Mouse (Mus musculus): ENCODE results near the gene Smap1. TPM values are rescaled to one million over a fixed set of nuclear protein-coding genes. Genes with fewer than 3 reads are reported as not detected.

Smap1 gene
- polyA plus RNA-seq, 2 experiments: 27.4 to 29.0 TPM

DNA sequence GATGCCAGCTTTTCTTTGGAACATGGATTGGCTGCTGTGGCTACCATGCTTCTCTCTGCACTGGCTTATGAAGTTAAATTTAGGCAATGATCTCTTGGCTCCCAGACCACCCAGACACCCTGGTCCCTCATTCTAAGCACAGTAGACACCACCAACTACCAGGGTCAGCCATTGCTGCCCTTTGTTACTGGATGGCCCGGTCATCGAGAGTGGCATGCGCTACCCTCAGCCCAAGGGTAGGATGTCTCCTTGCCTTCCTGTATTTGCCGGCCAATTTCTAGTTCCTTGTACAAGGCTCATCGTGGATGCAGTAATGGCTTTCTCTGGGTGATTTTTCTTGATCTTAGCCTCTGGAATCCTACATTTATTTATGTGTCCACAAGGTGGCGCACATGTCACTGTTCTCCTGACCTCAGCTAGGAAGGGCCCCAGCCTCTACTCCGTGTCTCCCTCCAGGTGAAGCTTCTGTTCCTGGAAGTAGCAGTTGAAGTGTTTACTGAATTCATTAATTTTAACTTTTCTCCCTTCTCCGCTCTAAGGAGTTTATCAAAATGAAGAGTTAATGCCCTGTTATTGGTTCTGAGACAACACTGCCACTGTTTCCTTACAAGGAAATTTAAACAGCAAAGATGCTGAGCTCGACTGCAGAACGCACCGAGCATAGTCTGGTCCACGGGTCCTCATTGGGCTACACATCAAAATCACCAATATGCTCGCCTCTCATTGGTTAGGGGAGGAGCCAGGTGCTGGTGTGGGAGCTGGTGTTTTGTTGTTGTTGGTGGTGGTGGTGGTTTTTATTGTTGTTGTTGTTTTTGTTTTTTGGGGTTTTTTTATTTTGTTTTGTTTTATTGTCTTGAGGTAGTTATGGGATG lies 95.0 kb downstream of the Smap1 start:
- H3K4me1 ChIP-seq (replicated peaks; ENCODE audit: control insufficient read depth in 2 of 2, insufficient read depth in 2 of 2, low read length in 1 of 2): no peaks in the 10 kb centered on the region
- 28% methylated on average over 13 of the region's 13 CpGs for WGBS (ENCODE audit: insufficient replicate concordance)
- no peak for ATAC-seq (ENCODE audit: insufficient read depth)
- peak; percentile 14 to 33 (median 23) for DNase-seq (ENCODE audit: low read depth in 3 of 3, low spot score in 3 of 3)
- H3K27me3 ChIP-seq (ENCODE audit: control insufficient read depth, insufficient read depth, low read length): no peaks in the 10 kb centered on the region
- no peaks in the 10 kb centered on the region for H3K9me3 ChIP-seq (ENCODE audit: control insufficient read depth, low read length)
- no peaks in the 10 kb centered on the region for H3K36me3 ChIP-seq (replicated peaks; ENCODE audit: control insufficient read depth, insufficient read depth, low read depth)
- TF ChIP-seq EP300 (IDR thresholded peaks at IDR 0.05; ENCODE audit: low read depth) (no peak), CTCF (IDR thresholded peaks at IDR 0.05; ENCODE audit: low read depth) (peak; percentile 76)
- H3K4me3 ChIP-seq (ENCODE audit: insufficient read depth in 1 of 2, low read depth in 2 of 2, low read length in 2 of 2): no peak overlapping the region
- no peak overlapping the region for H3K9ac ChIP-seq (replicated peaks)
- H3K4me2 ChIP-seq (ENCODE audit: low read depth): no peak overlapping the region
- no peak overlapping the region for H3K27ac ChIP-seq

DNA sequence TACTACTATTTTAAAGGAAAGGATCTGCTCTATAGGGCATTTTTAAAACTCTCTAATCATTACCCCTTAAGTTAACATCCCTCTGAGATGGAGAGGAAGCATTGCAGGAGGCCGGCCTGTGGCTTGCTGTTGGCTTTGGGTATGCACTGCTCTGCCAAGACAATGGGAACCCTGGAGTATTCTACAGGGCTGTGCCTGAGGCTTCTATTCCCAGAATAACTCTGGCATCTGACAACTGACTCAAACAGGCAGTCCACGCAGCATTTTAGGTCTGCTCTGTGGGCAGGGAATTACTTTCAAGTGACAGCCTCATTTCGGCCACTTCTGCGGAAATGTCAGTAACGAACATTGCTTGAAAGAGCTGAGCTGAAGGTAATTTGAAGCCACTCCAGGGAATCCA lies 100.5 kb downstream of the Smap1 start:
- ATAC-seq (ENCODE audit: insufficient read depth) (no peak), DNase-seq (ENCODE audit: low read depth in 3 of 3, low spot score in 3 of 3) (no peak)
- H3K4me3 ChIP-seq (ENCODE audit: insufficient read depth in 1 of 2, low read depth in 2 of 2, low read length in 2 of 2): no peak overlapping the region
- no peak overlapping the region for H3K9ac ChIP-seq (replicated peaks)
- H3K36me3 ChIP-seq (replicated peaks; ENCODE audit: control insufficient read depth, insufficient read depth, low read depth): no peaks in the 10 kb centered on the region
- 64% methylated on average over 5 of the region's 5 CpGs for WGBS (ENCODE audit: insufficient replicate concordance)
- no peak for TF ChIP-seq EP300 (IDR thresholded peaks at IDR 0.05; ENCODE audit: low read depth)
- no peak for TF ChIP-seq CTCF (IDR thresholded peaks at IDR 0.05; ENCODE audit: low read depth)
- no peaks in the 10 kb centered on the region for H3K9me3 ChIP-seq (ENCODE audit: control insufficient read depth, low read length)
- no peaks in the 10 kb centered on the region for H3K4me1 ChIP-seq (replicated peaks; ENCODE audit: control insufficient read depth in 2 of 2, insufficient read depth in 2 of 2, low read length in 1 of 2)
- H3K27me3 ChIP-seq (ENCODE audit: control insufficient read depth, insufficient read depth, low read length): no peaks in the 10 kb centered on the region
- no peak overlapping the region for H3K27ac ChIP-seq
- no peak overlapping the region for H3K4me2 ChIP-seq (ENCODE audit: low read depth)

- DNase-seq (ENCODE audit: low read depth in 3 of 3, low spot score in 3 of 3) (no peak), ATAC-seq (ENCODE audit: insufficient read depth) (no peak)
- H3K27ac ChIP-seq: no peak overlapping the region
- no peak overlapping the region for H3K4me3 ChIP-seq (ENCODE audit: insufficient read depth in 1 of 2, low read depth in 2 of 2, low read length in 2 of 2)
- 69% methylated on average over 9 of the region's 9 CpGs for WGBS (ENCODE audit: insufficient replicate concordance)
- no peaks in the 10 kb centered on the region for H3K27me3 ChIP-seq (ENCODE audit: control insufficient read depth, insufficient read depth, low read length)
- TF ChIP-seq CTCF (IDR thresholded peaks at IDR 0.05; ENCODE audit: low read depth): no peak
- TF ChIP-seq EP300 (IDR thresholded peaks at IDR 0.05; ENCODE audit: low read depth): no peak
- no peaks in the 10 kb centered on the region for H3K9me3 ChIP-seq (ENCODE audit: control insufficient read depth, low read length)
- H3K4me1 ChIP-seq (replicated peaks; ENCODE audit: control insufficient read depth in 2 of 2, insufficient read depth in 2 of 2, low read length in 1 of 2): no peaks in the 10 kb centered on the region
- H3K36me3 ChIP-seq (replicated peaks; ENCODE audit: control insufficient read depth, insufficient read depth, low read depth): no peaks in the 10 kb centered on the region
- H3K9ac ChIP-seq (replicated peaks): no peak overlapping the region
- H3K4me2 ChIP-seq (ENCODE audit: low read depth): no peak overlapping the region
Observed at GRCm38 (mm10) chr1:23798306-23798705, 123.8 kb downstream of the Smap1 start.

Other genes with a start within 250 kb of the Smap1 start
- gene B3gat2, start 160.6 kb downstream of the Smap1 start, polyA plus RNA-seq (2012; rRNA removed): 0.02 and 0.03 TPM in 2 replicates
- 0.11 and 0.25 TPM in 2 replicates for gene B3gat2, start 160.6 kb downstream of the Smap1 start, polyA plus RNA-seq (2014; fragmentation: Nextera tagmentation; extraction: Ambion mirVana)
- 10.9 and 13.3 TPM in 2 replicates for gene Sdhaf4, start 83.3 kb upstream of the Smap1 start, polyA plus RNA-seq (2012; rRNA removed)
- 39.9 and 42.0 TPM in 2 replicates for gene Sdhaf4, start 83.3 kb upstream of the Smap1 start, polyA plus RNA-seq (2014; fragmentation: Nextera tagmentation; extraction: Ambion mirVana)
- gene Fam135a, start 178.0 kb upstream of the Smap1 start, polyA plus RNA-seq (2012; rRNA removed): 4.6 and 5.1 TPM in 2 replicates
- 3.0 and 3.3 TPM in 2 replicates for gene Fam135a, start 178.0 kb upstream of the Smap1 start, polyA plus RNA-seq (2014; fragmentation: Nextera tagmentation; extraction: Ambion mirVana)